8 mouse cellular contexts compared by ENCODE assay signal in genomic region chr6:83350172-83350571, GRCm38 (mm10). TPM values are rescaled to one million over a fixed set of nuclear protein-coding genes. Genes with fewer than 3 reads are reported as not detected.
DNase-seq lines count a peak whose midpoint lies in the region; ATAC-seq and TF ChIP-seq lines count a peak whose summit lies in the region.

No protein-coding gene starts in this region.

- no peak for ATAC-seq in embryonic facial prominence, embryonic 11.5 days (replicated peaks; ENCODE audit: insufficient number of reproducible peaks, low FRiP score, low TSS enrichment, low read depth)
- ATAC-seq in hindbrain, postnatal 0 days: no peak

- H3K79me2 ChIP-seq in liver, adult 2 months (ENCODE audit: control insufficient read depth, insufficient read depth, low read length): peaks cover 15% of the 10 kb centered on the region
- peaks cover 10% of the 10 kb centered on the region for H3K79me2 ChIP-seq in myocyte (ENCODE audit: control insufficient read depth, insufficient read depth)

- no peak overlapping the region for H3K27ac ChIP-seq in liver, adult 2 months (replicated peaks; ENCODE audit: insufficient read depth, low read depth, low read length)
- no peak overlapping the region for H3K27ac ChIP-seq in embryonic facial prominence, embryonic 11.5 days (replicated peaks; ENCODE audit: low read depth, low read length)
- peak overlapping the region; percentile 72; the same call in 1 of the 2 replicates for H3K27ac ChIP-seq in hindbrain, postnatal 0 days

- no peaks in the 10 kb centered on the region for H3K36me3 ChIP-seq in liver, adult 2 months (ENCODE audit: control insufficient read depth, insufficient read depth, low read length)
- peaks cover 1% of the 10 kb centered on the region for H3K36me3 ChIP-seq in embryonic facial prominence, embryonic 11.5 days (replicated peaks; ENCODE audit: control insufficient read depth, insufficient read depth, low read depth, low read length)
- H3K36me3 ChIP-seq in hindbrain, postnatal 0 days (ENCODE audit: insufficient read depth, low read length): peaks cover 15% of the 10 kb centered on the region
- H3K36me3 ChIP-seq in myocyte (ENCODE audit: control insufficient read depth, insufficient read depth): no peaks in the 10 kb centered on the region

- no peaks in the 10 kb centered on the region for H3K27me3 ChIP-seq in liver, adult 2 months (ENCODE audit: control insufficient read depth, insufficient read depth, low read length)
- no peaks in the 10 kb centered on the region for H3K27me3 ChIP-seq in embryonic facial prominence, embryonic 11.5 days (ENCODE audit: control insufficient read depth, insufficient read depth, low read length)
- no peaks in the 10 kb centered on the region for H3K27me3 ChIP-seq in hindbrain, postnatal 0 days (ENCODE audit: insufficient read depth, low read length)
- H3K27me3 ChIP-seq in myocyte (ENCODE audit: control insufficient read depth, insufficient read depth, insufficient read length): no peaks in the 10 kb centered on the region

- peak overlapping the region; percentile 68 for H3ac ChIP-seq in myocyte (ENCODE audit: control insufficient read depth, insufficient read length)

- H3K9me3 ChIP-seq in embryonic facial prominence, embryonic 11.5 days (replicated peaks; ENCODE audit: control insufficient read depth, low read length): no peaks in the 10 kb centered on the region
- H3K9me3 ChIP-seq in hindbrain, postnatal 0 days (ENCODE audit: low read length): no peaks in the 10 kb centered on the region

- H3K9ac ChIP-seq in liver, adult 2 months (ENCODE audit: low read depth, low read length): peak overlapping the region; percentile 95
- peak overlapping the region; percentile 93 for H3K9ac ChIP-seq in embryonic facial prominence, embryonic 11.5 days (replicated peaks; ENCODE audit: low read length)
- H3K9ac ChIP-seq in hindbrain, postnatal 0 days (replicated peaks; ENCODE audit: low read length): peak overlapping the region; percentile 86

- H3K4me3 ChIP-seq in liver, adult 2 months (ENCODE audit: insufficient read depth, low read depth, low read length): peak overlapping the region; percentile 90; the same call in 1 of the 2 replicates
- H3K4me3 ChIP-seq in embryonic facial prominence, embryonic 11.5 days (ENCODE audit: low read depth, low read length): peak overlapping the region; percentile 83
- H3K4me3 ChIP-seq in hindbrain, postnatal 0 days (ENCODE audit: low read length): peak overlapping the region; percentile 78
- H3K4me3 ChIP-seq in myocyte: peak overlapping the region; percentile 38

- H3K4me1 ChIP-seq in liver, adult 2 months (ENCODE audit: control insufficient read depth, insufficient read depth, low read length): peaks cover 17% of the 10 kb centered on the region
- peaks cover 2% of the 10 kb centered on the region; the same call in 1 of the 2 replicates for H3K4me1 ChIP-seq in embryonic facial prominence, embryonic 11.5 days (ENCODE audit: control insufficient read depth, insufficient read depth, low read length)
- H3K4me1 ChIP-seq in hindbrain, postnatal 0 days (ENCODE audit: insufficient read depth, low read length): peaks cover 6% of the 10 kb centered on the region; the same call in 1 of the 2 replicates

- intact Hi-C loops in left cerebral cortex, postnatal 14 days (cut with DNase I): loop anchor here (5.0 kb wide), 1 partner anchor 322 kb away; no protein-coding TSS in a partner anchor

- TF ChIP-seq CTCF in liver, adult 2 months (IDR thresholded peaks at IDR 0.05; ENCODE audit: low read depth, low read length): no peak
- TF ChIP-seq CTCF in hindbrain, postnatal 0 days (IDR thresholded peaks at IDR 0.05; ENCODE audit: low read depth): no peak

- no peak for DNase-seq in liver, adult 2 months (ENCODE audit: extremely low read depth, low read depth, low spot score)
- DNase-seq in liver: no peak
- DNase-seq in embryonic facial prominence, embryonic 11.5 days (ENCODE audit: low spot score): no peak
- DNase-seq in hindbrain, postnatal 0 days (ENCODE audit: low spot score): no peak
- no peak for DNase-seq in ovary, adult 18-20 months (ENCODE audit: low spot score)
- DNase-seq in left cerebral cortex, postnatal 14 days (ENCODE audit: low spot score in 2 of 2): no peak
- DNase-seq in natural killer cell, adult 2 months (ENCODE audit: low spot score in 2 of 2): no peak

- H3K4me2 ChIP-seq in embryonic facial prominence, embryonic 11.5 days (ENCODE audit: low read depth, low read length): peak overlapping the region; percentile 65
- peak overlapping the region; percentile 92 for H3K4me2 ChIP-seq in hindbrain, postnatal 0 days (ENCODE audit: low read depth, low read length)
- H3K4me2 ChIP-seq in myocyte (ENCODE audit: low read depth): peak overlapping the region; percentile 77

- WGBS in liver, adult 2 months: 82% methylated on average over 7 of the region's 7 CpGs
- 86% methylated on average over 7 of the region's 7 CpGs for WGBS in embryonic facial prominence, embryonic 11.5 days
- whole genome bisulfite sequencing in hindbrain, postnatal 0 days: 84% methylated on average over 7 of the region's 7 CpGs

- TF ChIP-seq POLR2A in liver, adult 2 months (IDR thresholded peaks at IDR 0.05; ENCODE audit: extremely low read depth, insufficient read depth, low read length): no peak
- TF ChIP-seq POLR2A in myocyte (IDR thresholded peaks at IDR 0.05; ENCODE audit: insufficient read length, low read depth): no peak

TF ChIP-seq in myocyte, 11 proteins besides CTCF, POLR2A, EP300 and RAD21:
- TF ChIP-seq E2F4 (IDR thresholded peaks at IDR 0.05; ENCODE audit: insufficient read depth) (no peak), MYOD1 (IDR thresholded peaks at IDR 0.05; ENCODE audit: control insufficient read depth in 1 of 3, insufficient read length in 2 of 3, low read depth in 2 of 3) (no peak), MAX (IDR thresholded peaks at IDR 0.05; ENCODE audit: low read depth) (no peak), TCF12 (IDR thresholded peaks at IDR 0.05; ENCODE audit: insufficient read depth, poor library complexity, severe bottlenecking) (no peak), TCF3 (IDR thresholded peaks at IDR 0.05; ENCODE audit: insufficient read length, low read depth) (no peak), POLR2AphosphoS2 (IDR thresholded peaks at IDR 0.05; ENCODE audit: insufficient read length, low read depth) (no peak), MYOG (IDR thresholded peaks at IDR 0.05; ENCODE audit: control insufficient read depth in 1 of 3, insufficient read depth in 1 of 3, insufficient read length in 2 of 3, low read depth in 2 of 3) (no peak), USF1 (IDR thresholded peaks at IDR 0.05; ENCODE audit: low read depth) (no peak), CEBPB (IDR thresholded peaks at IDR 0.05; ENCODE audit: insufficient read depth, poor library complexity, severe bottlenecking) (no peak), SRF (IDR thresholded peaks at IDR 0.05; ENCODE audit: control insufficient read depth, insufficient read length, low read depth) (no peak), REST (IDR thresholded peaks at IDR 0.05; ENCODE audit: insufficient read depth, insufficient read length) (no peak)

RNA-seq across cellular contexts. Expression of gene Bola3, which starts 1.2 kb away (rescaled TPM):
- 26.4 and 47.1 TPM in 2 replicates for total RNA-seq in liver, adult 2 months (2014; rRNA removed)
- polyA plus RNA-seq in liver, adult 2 months (2012; rRNA removed): 144 and 246 TPM in 2 replicates
- 142 and 144 TPM in 2 replicates for polyA plus RNA-seq in embryonic facial prominence, embryonic 11.5 days (2014; fragmentation: Nextera tagmentation; extraction: Ambion mirVana)
- 7.1 and 11.2 TPM in 2 replicates for total RNA-seq in hindbrain, postnatal 0 days (2014; rRNA removed)
- polyA plus RNA-seq in hindbrain, postnatal 0 days (2015; fragmentation: Nextera tagmentation; extraction: Ambion mirVana): 71.0 and 85.4 TPM in 2 replicates
- polyA plus RNA-seq in myocyte (2012; fragmentation: generic; extraction: Trizol): 104 TPM
- 10 to 100 TPM; 41.2 to 45.5 TPM for total RNA-seq in left cerebral cortex, postnatal 14 days (2021)

RNA-seq across cellular contexts. Expression of gene Mob1a, which starts 24.4 kb away (rescaled TPM):
- total RNA-seq in liver, adult 2 months (2014; rRNA removed): 35.2 and 40.4 TPM in 2 replicates
- polyA plus RNA-seq in liver, adult 2 months (2012; rRNA removed): 11.6 and 11.9 TPM in 2 replicates
- polyA plus RNA-seq in embryonic facial prominence, embryonic 11.5 days (2014; fragmentation: Nextera tagmentation; extraction: Ambion mirVana): 80.0 and 85.7 TPM in 2 replicates
- total RNA-seq in hindbrain, postnatal 0 days (2014; rRNA removed): 31.7 and 32.8 TPM in 2 replicates
- 11.3 and 11.6 TPM in 2 replicates for polyA plus RNA-seq in hindbrain, postnatal 0 days (2015; fragmentation: Nextera tagmentation; extraction: Ambion mirVana)
- 22.8 TPM for polyA plus RNA-seq in myocyte (2012; fragmentation: generic; extraction: Trizol)
- total RNA-seq in left cerebral cortex, postnatal 14 days (2021): 10 to 100 TPM; 22.0 to 22.4 TPM

RNA-seq across cellular contexts. Expression of gene Mthfd2, which starts 24.5 kb away (rescaled TPM):
- total RNA-seq in liver, adult 2 months (2014; rRNA removed): 0.83 and 1.6 TPM in 2 replicates
- 0.98 and 1.1 TPM in 2 replicates for polyA plus RNA-seq in liver, adult 2 months (2012; rRNA removed)
- polyA plus RNA-seq in embryonic facial prominence, embryonic 11.5 days (2014; fragmentation: Nextera tagmentation; extraction: Ambion mirVana): 58.7 and 59.7 TPM in 2 replicates
- total RNA-seq in hindbrain, postnatal 0 days (2014; rRNA removed): 21.1 and 24.1 TPM in 2 replicates
- 24.2 and 26.7 TPM in 2 replicates for polyA plus RNA-seq in hindbrain, postnatal 0 days (2015; fragmentation: Nextera tagmentation; extraction: Ambion mirVana)
- 260 TPM for polyA plus RNA-seq in myocyte (2012; fragmentation: generic; extraction: Trizol)
- 1 to 10 TPM; 6.2 to 6.6 TPM for total RNA-seq in left cerebral cortex, postnatal 14 days (2021)

Comparison
In these comparisons a context has a peak if more than half of its experiments do, and no peak if none do; other contexts are left out.
1. H3K4me3 ChIP-seq: peak in every context shown above with its lines; median percentile 90 in liver, adult 2 months; 83 in embryonic facial prominence, embryonic 11.5 days; 78 in hindbrain, postnatal 0 days; 38 in myocyte.
2. RNA of gene Mthfd2, which starts 24.5 kb away (polyA plus RNA-seq): 260 TPM in myocyte (single experiment), 58.7 to 59.7 TPM in embryonic facial prominence, embryonic 11.5 days and 24.2 to 26.7 TPM in hindbrain, postnatal 0 days; 0.98 to 1.1 TPM in liver, adult 2 months; every median in the first group is over 10 times any median in the second.
3. Peak in every context shown above with its lines, with median percentiles within 50 percentile points of each other: H3K9ac ChIP-seq and H3K4me2 ChIP-seq.